Mouse (Mus musculus) adrenal gland, postnatal 10 days (tissue): Measurements from ENCODE around the gene Ccnl2. TPM values are rescaled to one million over a fixed set of nuclear protein-coding genes. Genes with fewer than 3 reads are reported as not detected.

Experiments used
- DNase-seq: peaks from one replicate; pipeline ENCODE4 v3.0.0; 2021; ENCODE audit warnings: mixed read lengths
- total RNA-seq, 2 experiments: library from RNA; stranded (reverse); gene quantifications; 2 replicates each; pipeline ENCODE4 v1.2.3; 2021

The Ccnl2 gene
- total RNA-seq, 2 experiments from 2014 or later = 82.7 to 124 TPM

- DNase-seq = no peak
These were observed 22.2 kb upstream of the Ccnl2 start, which contains the start of gene Ankrd65 for GRCm38 (mm10) chr4:155790021-155790489. Gene Ankrd65 (plus strand): TSS chr4:155790439.

GRCm38 (mm10) chr4:155790650-155791161 is 21.6 kb upstream of the Ccnl2 start:
- no peak for DNase-seq

- DNase-seq = no peak
These were observed 20.9 kb upstream of the Ccnl2 start for GRCm38 (mm10) chr4:155791240-155791933.

- DNase-seq = no peak
These were observed 18.6 kb upstream of the Ccnl2 start for GRCm38 (mm10) chr4:155793730-155794129.

GRCm38 (mm10) chr4:155802075-155802474 is 10.2 kb upstream of the Ccnl2 start:
- DNase-seq = no peak

- no peak for DNase-seq
These were observed 9.4 kb upstream of the Ccnl2 start, which contains the start of gene Mrpl20 for GRCm38 (mm10) chr4:155802741-155803339. Gene Mrpl20 (plus strand): TSS chr4:155802878.

- DNase-seq = peak; percentile 97
These were observed 8.8 kb upstream of the Ccnl2 start for GRCm38 (mm10) chr4:155803340-155804041.

- DNase-seq = no peak
These were observed 4.4 kb upstream of the Ccnl2 start for GRCm38 (mm10) chr4:155807841-155808240.

GRCm38 (mm10) chr4:155812665-155813181 is 434 bp downstream of the Ccnl2 start:
- peak; percentile 57 for DNase-seq

GRCm38 (mm10) chr4:155817533-155817932 is 5.2 kb downstream of the Ccnl2 start:
- DNase-seq = no peak

GRCm38 (mm10) chr4:155821025-155821424 is 8.7 kb downstream of the Ccnl2 start:
- no peak for DNase-seq

GRCm38 (mm10) chr4:155823443-155823842 is 11.2 kb downstream of the Ccnl2 start:
- no peak for DNase-seq

- DNase-seq = no peak
These were observed 17.6 kb downstream of the Ccnl2 start for GRCm38 (mm10) chr4:155829866-155830265.

GRCm38 (mm10) chr4:155830596-155830995 is 18.3 kb downstream of the Ccnl2 start:
- no peak for DNase-seq

- peak; percentile 97 for DNase-seq
These were observed 19.0 kb downstream of the Ccnl2 start, which contains the start of gene Aurkaip1 for GRCm38 (mm10) chr4:155831205-155831766. Gene Aurkaip1 (plus strand): TSS chr4:155831272.

- peak; percentile 54 for DNase-seq
These were observed 19.5 kb downstream of the Ccnl2 start for GRCm38 (mm10) chr4:155831831-155832230.

GRCm38 (mm10) chr4:155832321-155832720 is 20.0 kb downstream of the Ccnl2 start:
- DNase-seq = no peak

- no peak for DNase-seq
These were observed 20.9 kb downstream of the Ccnl2 start for GRCm38 (mm10) chr4:155833234-155833633.

- DNase-seq = peak; percentile 89
These were observed 21.5 kb downstream of the Ccnl2 start for GRCm38 (mm10) chr4:155833836-155834235.

- DNase-seq = no peak
These were observed 25.2 kb downstream of the Ccnl2 start for GRCm38 (mm10) chr4:155837404-155838010.
